Mouse (Mus musculus): ENCODE measurements around the gene Dao. TPM values are rescaled to one million over a fixed set of nuclear protein-coding genes. Genes with fewer than 3 reads are reported as not detected.

Gene Dao
- total and polyA plus RNA-seq, 2 experiments from 2014 or later = not detected

- no peak for ATAC-seq (ENCODE audit: insufficient read depth, low read depth)
- Histone ChIP-seq H3K4me2 (ENCODE audit: low read depth, low read length) (no peak overlapping the region), H3K4me1 (ENCODE audit: control insufficient read depth, insufficient read depth) (no peaks in the 10 kb centered on the region), H3K9ac (replicated peaks; ENCODE audit: low read depth, low read length) (no peak overlapping the region), H3K27ac (ENCODE audit: low read depth) (no peak overlapping the region), H3K36me3 (replicated peaks; ENCODE audit: control insufficient read depth, insufficient read depth, low read length) (no peaks in the 10 kb centered on the region), H3K9me3 (replicated peaks; ENCODE audit: control insufficient read depth, low read length) (no peaks in the 10 kb centered on the region), H3K4me3 (ENCODE audit: low read depth, low read length) (no peak overlapping the region), H3K27me3 (ENCODE audit: control insufficient read depth, insufficient read depth, low read length) (0 out of 2 replicates have a peak, but pooled peaks cover 6% of the 10 kb centered on the region)
- TF ChIP-seq CTCF (IDR thresholded peaks at IDR 0.05; ENCODE audit: low read depth) (no peak), EP300 (IDR thresholded peaks at IDR 0.05; ENCODE audit: low read depth) (no peak)
- no peak for DNase-seq (ENCODE audit: low spot score)
- WGBS = 85% methylated on average over 12 of the region's 12 CpGs
Measured at GRCm38 (mm10) chr5:114030652-114031051, 27.1 kb downstream of the Dao start.

- Histone ChIP-seq H3K4me2 (ENCODE audit: low read depth, low read length) (no peak overlapping the region), H3K9me3 (replicated peaks; ENCODE audit: control insufficient read depth, low read length) (no peaks in the 10 kb centered on the region), H3K9ac (replicated peaks; ENCODE audit: low read depth, low read length) (no peak overlapping the region), H3K36me3 (replicated peaks; ENCODE audit: control insufficient read depth, insufficient read depth, low read length) (no peaks in the 10 kb centered on the region), H3K27me3 (ENCODE audit: control insufficient read depth, insufficient read depth, low read length) (0 out of 2 replicates have a peak, but pooled peaks cover 6% of the 10 kb centered on the region), H3K4me3 (ENCODE audit: low read depth, low read length) (no peak overlapping the region), H3K4me1 (ENCODE audit: control insufficient read depth, insufficient read depth) (no peaks in the 10 kb centered on the region), H3K27ac (ENCODE audit: low read depth) (no peak overlapping the region)
- DNase-seq (ENCODE audit: low spot score) = no peak
- whole genome bisulfite sequencing = 74% methylated on average over 3 of the region's 3 CpGs
- TF ChIP-seq CTCF (IDR thresholded peaks at IDR 0.05; ENCODE audit: low read depth) (no peak), EP300 (IDR thresholded peaks at IDR 0.05; ENCODE audit: low read depth) (no peak)
- ATAC-seq (ENCODE audit: insufficient read depth, low read depth) = no peak
Measured at GRCm38 (mm10) chr5:114032161-114032763, 28.8 kb downstream of the Dao start.

DNA sequence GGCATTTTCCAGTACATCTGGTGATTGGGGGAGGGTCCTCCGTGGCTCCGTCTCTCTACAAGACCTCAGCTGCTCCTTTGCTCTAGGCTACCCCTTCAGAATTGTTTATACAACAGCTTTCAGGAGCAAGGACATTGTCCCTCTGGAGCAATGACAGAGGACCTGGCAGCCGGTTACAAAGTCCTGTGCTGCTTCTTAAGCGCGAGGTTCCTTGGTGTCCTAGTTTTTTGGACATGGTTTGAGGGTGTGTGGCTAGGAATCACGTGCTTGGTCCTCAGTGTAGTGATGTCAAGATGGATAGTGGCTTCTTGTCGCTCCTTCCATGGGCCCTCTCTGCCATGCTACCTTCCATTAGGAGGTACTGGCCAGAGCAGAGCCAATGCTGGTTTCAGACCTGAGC, 30.9 kb downstream of the Dao start:
- no peaks in the 10 kb centered on the region for H3K27me3 ChIP-seq (ENCODE audit: control insufficient read depth, insufficient read depth, low read length)
- DNase-seq (ENCODE audit: low spot score) = no peak
- TF ChIP-seq CTCF (IDR thresholded peaks at IDR 0.05; ENCODE audit: low read depth) = no peak
- no peak for TF ChIP-seq EP300 (IDR thresholded peaks at IDR 0.05; ENCODE audit: low read depth)
- H3K4me3 ChIP-seq (ENCODE audit: low read depth, low read length) = no peak overlapping the region
- H3K36me3 ChIP-seq (replicated peaks; ENCODE audit: control insufficient read depth, insufficient read depth, low read length) = no peaks in the 10 kb centered on the region
- no peaks in the 10 kb centered on the region; the same call in 1 of the 2 replicates for H3K4me1 ChIP-seq (ENCODE audit: control insufficient read depth, insufficient read depth)
- ATAC-seq (ENCODE audit: insufficient read depth, low read depth) = no peak
- no peak overlapping the region for H3K27ac ChIP-seq (ENCODE audit: low read depth)
- no peak overlapping the region for H3K9ac ChIP-seq (replicated peaks; ENCODE audit: low read depth, low read length)
- 73% methylated on average over 7 of the region's 7 CpGs for WGBS
- H3K9me3 ChIP-seq (replicated peaks; ENCODE audit: control insufficient read depth, low read length) = no peaks in the 10 kb centered on the region
- no peak overlapping the region for H3K4me2 ChIP-seq (ENCODE audit: low read depth, low read length)

GRCm38 (mm10) chr5:114035111-114035510, 31.6 kb downstream of the Dao start:
- H3K4me2 ChIP-seq (ENCODE audit: low read depth, low read length) = no peak overlapping the region
- H3K9ac ChIP-seq (replicated peaks; ENCODE audit: low read depth, low read length) = no peak overlapping the region
- no peaks in the 10 kb centered on the region for H3K27me3 ChIP-seq (ENCODE audit: control insufficient read depth, insufficient read depth, low read length)
- no peak overlapping the region for H3K27ac ChIP-seq (ENCODE audit: low read depth)
- no peaks in the 10 kb centered on the region; the same call in 1 of the 2 replicates for H3K4me1 ChIP-seq (ENCODE audit: control insufficient read depth, insufficient read depth)
- H3K36me3 ChIP-seq (replicated peaks; ENCODE audit: control insufficient read depth, insufficient read depth, low read length) = no peaks in the 10 kb centered on the region
- WGBS = 52% methylated on average over 10 of the region's 10 CpGs
- no peak for ATAC-seq (ENCODE audit: insufficient read depth, low read depth)
- TF ChIP-seq CTCF (IDR thresholded peaks at IDR 0.05; ENCODE audit: low read depth) = no peak
- TF ChIP-seq EP300 (IDR thresholded peaks at IDR 0.05; ENCODE audit: low read depth) = no peak
- no peak for DNase-seq (ENCODE audit: low spot score)
- no peaks in the 10 kb centered on the region for H3K9me3 ChIP-seq (replicated peaks; ENCODE audit: control insufficient read depth, low read length)
- H3K4me3 ChIP-seq (ENCODE audit: low read depth, low read length) = no peak overlapping the region

DNA sequence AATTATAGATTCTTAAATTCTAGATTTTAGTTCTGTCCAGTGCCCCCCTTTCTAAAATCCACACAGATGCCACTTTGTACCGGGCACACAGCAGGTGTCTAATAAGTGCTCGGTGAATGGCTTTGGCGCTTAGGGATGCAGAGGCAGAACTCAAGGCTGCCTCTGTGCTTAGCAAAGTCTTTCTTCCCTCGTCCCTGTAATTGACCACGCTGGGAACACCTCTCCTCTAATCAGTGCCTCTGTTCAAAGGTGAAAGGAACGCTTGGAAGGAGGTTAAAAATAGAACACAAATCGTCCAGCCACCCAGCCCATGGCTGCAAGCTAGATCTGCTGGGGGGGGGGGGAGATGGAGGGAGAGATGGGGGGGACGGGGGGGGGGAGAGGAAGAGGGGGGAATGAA, 37.0 kb downstream of the Dao start:
- no peak for DNase-seq (ENCODE audit: low spot score)
- no peak for ATAC-seq (ENCODE audit: insufficient read depth, low read depth)
- no peaks in the 10 kb centered on the region for H3K36me3 ChIP-seq (replicated peaks; ENCODE audit: control insufficient read depth, insufficient read depth, low read length)
- WGBS = 18% methylated on average over 8 of the region's 8 CpGs
- H3K4me3 ChIP-seq (ENCODE audit: low read depth, low read length) = no peak overlapping the region
- peaks cover 4% of the 10 kb centered on the region; the same call in 1 of the 2 replicates for H3K4me1 ChIP-seq (ENCODE audit: control insufficient read depth, insufficient read depth)
- no peak overlapping the region for H3K9ac ChIP-seq (replicated peaks; ENCODE audit: low read depth, low read length)
- no peak overlapping the region for H3K27ac ChIP-seq (ENCODE audit: low read depth)
- no peak for TF ChIP-seq CTCF (IDR thresholded peaks at IDR 0.05; ENCODE audit: low read depth)
- no peak for TF ChIP-seq EP300 (IDR thresholded peaks at IDR 0.05; ENCODE audit: low read depth)
- no peaks in the 10 kb centered on the region for H3K9me3 ChIP-seq (replicated peaks; ENCODE audit: control insufficient read depth, low read length)
- no peak overlapping the region for H3K4me2 ChIP-seq (ENCODE audit: low read depth, low read length)
- no peaks in the 10 kb centered on the region for H3K27me3 ChIP-seq (ENCODE audit: control insufficient read depth, insufficient read depth, low read length)

- H3K27ac ChIP-seq (ENCODE audit: low read depth) = no peak overlapping the region
- TF ChIP-seq CTCF (IDR thresholded peaks at IDR 0.05; ENCODE audit: low read depth) = no peak
- no peak for TF ChIP-seq EP300 (IDR thresholded peaks at IDR 0.05; ENCODE audit: low read depth)
- WGBS = 66% methylated on average over 1 of the region's 1 CpGs
- H3K36me3 ChIP-seq (replicated peaks; ENCODE audit: control insufficient read depth, insufficient read depth, low read length) = no peaks in the 10 kb centered on the region
- H3K9me3 ChIP-seq (replicated peaks; ENCODE audit: control insufficient read depth, low read length) = no peaks in the 10 kb centered on the region
- H3K4me2 ChIP-seq (ENCODE audit: low read depth, low read length) = no peak overlapping the region
- H3K27me3 ChIP-seq (ENCODE audit: control insufficient read depth, insufficient read depth, low read length) = no peaks in the 10 kb centered on the region
- H3K4me3 ChIP-seq (ENCODE audit: low read depth, low read length) = no peak overlapping the region
- DNase-seq (ENCODE audit: low spot score) (no peak), ATAC-seq (ENCODE audit: insufficient read depth, low read depth) (no peak)
- peaks cover 4% of the 10 kb centered on the region; the same call in 1 of the 2 replicates for H3K4me1 ChIP-seq (ENCODE audit: control insufficient read depth, insufficient read depth)
- H3K9ac ChIP-seq (replicated peaks; ENCODE audit: low read depth, low read length) = no peak overlapping the region
Measured at GRCm38 (mm10) chr5:114040911-114041310, 37.4 kb downstream of the Dao start.

Data from heart, postnatal 0 days (tissue).